Mouse (Mus musculus) MEL (cell line): Measurements from ENCODE around the gene Tspan6. TPM values are rescaled to one million over a fixed set of nuclear protein-coding genes. Genes with fewer than 3 reads are reported as not detected.

Experiments used
- DNase-seq: peaks from one replicate; pipeline ENCODE4 v3.0.0; 2011; ENCODE audit warnings: low read depth, low spot score
- H3K27ac ChIP-seq: 2 replicates; pipeline ENCODE4 v1.5.1; 2012; ENCODE audit warnings: low read depth, mild to moderate bottlenecking, control low read depth, low read length, moderate library complexity; ENCODE audit not compliant: control insufficient read depth
- H3K27me3 ChIP-seq, 2 experiments: fragments of 150-350 bp in 1 of 2; sonication (generic) in 1 of 2; 2 replicates each; pipeline ENCODE4 v1.6.1; 2012; ENCODE audit warnings: low read length in 2 of 2, mild to moderate bottlenecking in 2 of 2, improper control_type of control experiment in 1 of 2, moderate library complexity in 1 of 2; ENCODE audit not compliant: insufficient read depth in 2 of 2, control insufficient read depth in 1 of 2
- H3K36me3 ChIP-seq, 2 experiments: 2 replicates each; pipeline ENCODE4 v1.6.1; 2012 to 2014; ENCODE audit warnings: low read length in 2 of 2, improper control_type of control experiment in 1 of 2, inconsistent platforms in 1 of 2, mild to moderate bottlenecking in 1 of 2; ENCODE audit not compliant: insufficient read depth in 2 of 2, control insufficient read depth in 1 of 2
- H3K4me1 ChIP-seq, 2 experiments: fragments of 150-350 bp in 1 of 2; sonication (generic) in 1 of 2; 2 replicates each; pipeline ENCODE4 v1.6.1; 2012; ENCODE audit warnings: low read length in 2 of 2, improper control_type of control experiment in 1 of 2, mild to moderate bottlenecking in 1 of 2; ENCODE audit not compliant: insufficient read depth in 2 of 2, control insufficient read depth in 1 of 2
- H3K4me3 ChIP-seq, 2 experiments: fragments of 150-350 bp in 1 of 2; sonication (generic) in 1 of 2; 2 replicates each; pipeline ENCODE4 v1.5.1; 2012; ENCODE audit warnings: low read depth in 2 of 2, low read length in 2 of 2, mild to moderate bottlenecking in 2 of 2, moderate library complexity in 2 of 2, control low read depth in 1 of 2, improper control_type of control experiment in 1 of 2; ENCODE audit not compliant: control insufficient read depth in 1 of 2, insufficient read depth in 1 of 2
- H3K79me2 ChIP-seq: 2 replicates; pipeline ENCODE4 v1.6.1; 2012; ENCODE audit warnings: mild to moderate bottlenecking, low read length, moderate library complexity; ENCODE audit not compliant: control insufficient read depth, poor library complexity, insufficient read depth
- H3K9ac ChIP-seq: 2 replicates; pipeline ENCODE4 v1.6.1; 2012; ENCODE audit warnings: low read depth, mild to moderate bottlenecking, control low read depth, low read length, moderate library complexity; ENCODE audit not compliant: control insufficient read depth, poor library complexity, severe bottlenecking
- H3K9me3 ChIP-seq: fragments of 150-350 bp; sonication (generic); replicated peaks from 2 replicates; pipeline ENCODE4 v1.6.1; 2012; ENCODE audit warnings: mild to moderate bottlenecking, low read length, improper control_type of control experiment, moderate library complexity; ENCODE audit not compliant: insufficient read depth
- BHLHE40 ChIP-seq: IDR thresholded peaks from 2 replicates; pipeline ENCODE4 v1.6.1; 2012; ENCODE audit warnings: low read depth, mild to moderate bottlenecking, inconsistent platforms, low read length, improper control_type of control experiment, borderline replicate concordance
- CTCF ChIP-seq, 3 experiments: IDR thresholded peaks in 2 of 3; conservative IDR thresholded peaks in 1 of 3; 2 replicates each; pipeline ENCODE4 v1.5.1; 2011 to 2012; ENCODE audit warnings: low read length in 3 of 3, low read depth in 2 of 3, mild to moderate bottlenecking in 2 of 3, improper control_type of control experiment in 1 of 3, inconsistent platforms in 1 of 3, mixed read lengths in 1 of 3, moderate library complexity in 1 of 3; ENCODE audit not compliant: control insufficient read depth in 1 of 3, insufficient read depth in 1 of 3, poor library complexity in 1 of 3, severe bottlenecking in 1 of 3
- EP300 ChIP-seq, 2 experiments: IDR thresholded peaks; 2 replicates each; pipeline ENCODE4 v1.6.1; 2011; ENCODE audit warnings: improper control_type of control experiment in 2 of 2, low read length in 2 of 2, low read depth in 1 of 2, mild to moderate bottlenecking in 1 of 2
- JUND ChIP-seq: IDR thresholded peaks from 2 replicates; pipeline ENCODE4 v1.6.1; 2011; ENCODE audit warnings: low read depth, mild to moderate bottlenecking, improper control_type of control experiment, low read length
- MAX ChIP-seq: IDR thresholded peaks from 2 replicates; pipeline ENCODE4 v1.6.1; 2011; ENCODE audit warnings: low read length, improper control_type of control experiment
- MYC ChIP-seq: IDR thresholded peaks from 2 replicates; pipeline ENCODE4 v1.6.1; 2011; ENCODE audit warnings: low read depth, mild to moderate bottlenecking, low read length, improper control_type of control experiment, moderate library complexity
- POLR2AphosphoS5 ChIP-seq: IDR thresholded peaks from 2 replicates; pipeline ENCODE4 v1.6.1; 2012; ENCODE audit warnings: low read depth, borderline replicate concordance, mild to moderate bottlenecking, inconsistent platforms, low read length, moderate library complexity, mixed read lengths
- RAD21 ChIP-seq: IDR thresholded peaks from 2 replicates; pipeline ENCODE4 v1.6.1; 2011; ENCODE audit warnings: mild to moderate bottlenecking, low read depth, low read length, improper control_type of control experiment
- RCOR1 ChIP-seq: IDR thresholded peaks from 2 replicates; pipeline ENCODE4 v1.6.1; 2012; ENCODE audit warnings: low read depth, mild to moderate bottlenecking, inconsistent platforms, low read length, improper control_type of control experiment
- SIN3A ChIP-seq: IDR thresholded peaks from 2 replicates; pipeline ENCODE4 v1.6.1; 2012; ENCODE audit warnings: low read length, improper control_type of control experiment, inconsistent platforms
- SMC3 ChIP-seq: IDR thresholded peaks from 2 replicates; pipeline ENCODE4 v1.6.1; 2011; ENCODE audit warnings: low read depth, low read length, improper control_type of control experiment
- TAL1 ChIP-seq: IDR thresholded peaks from 2 replicates; pipeline ENCODE4 v1.6.1; 2012; ENCODE audit warnings: mild to moderate bottlenecking, inconsistent platforms, low read length, moderate library complexity, mixed read lengths
- TCF12 ChIP-seq: IDR thresholded peaks from 2 replicates; pipeline ENCODE4 v1.6.1; 2014; ENCODE audit warnings: low read depth, mild to moderate bottlenecking, inconsistent platforms, low read length, improper control_type of control experiment, moderate library complexity
- USF1 ChIP-seq: IDR thresholded peaks from 2 replicates; pipeline ENCODE4 v1.6.1; 2014; ENCODE audit warnings: low read depth, mild to moderate bottlenecking, inconsistent platforms, low read length, improper control_type of control experiment, moderate library complexity
- ZC3H11A ChIP-seq: IDR thresholded peaks from 2 replicates; pipeline ENCODE4 v1.6.1; 2012; ENCODE audit warnings: low read depth, mild to moderate bottlenecking, inconsistent platforms, low read length, improper control_type of control experiment
- polyA plus RNA-seq, 2 experiments: library from polyadenylated mRNA; stranded (reverse) in 1 of 2; unstranded in 1 of 2; fragments of >175 nt in 1 of 2; fragments of >200 nt in 1 of 2; gene quantifications; 2 replicates each; pipeline versions ENCODE4 v1.2.1 to v1.2.4; 2012; ENCODE audit warnings: low replicate concordance in 2 of 2, low read depth in 1 of 2; ENCODE audit not compliant: insufficient read length in 2 of 2, insufficient read depth in 1 of 2, missing spikeins in 1 of 2
- total RNA-seq: library from RNA; depleted of rRNA; stranded (reverse); fragments of 300-350 nt; gene quantifications from 2 replicates; pipeline ENCODE4 v1.2.3, GENCODE M21; 2012

Gene Tspan6
- total and polyA plus RNA-seq, 3 experiments = 14.1 to 22.0 TPM; not detected in 1

DNA sequence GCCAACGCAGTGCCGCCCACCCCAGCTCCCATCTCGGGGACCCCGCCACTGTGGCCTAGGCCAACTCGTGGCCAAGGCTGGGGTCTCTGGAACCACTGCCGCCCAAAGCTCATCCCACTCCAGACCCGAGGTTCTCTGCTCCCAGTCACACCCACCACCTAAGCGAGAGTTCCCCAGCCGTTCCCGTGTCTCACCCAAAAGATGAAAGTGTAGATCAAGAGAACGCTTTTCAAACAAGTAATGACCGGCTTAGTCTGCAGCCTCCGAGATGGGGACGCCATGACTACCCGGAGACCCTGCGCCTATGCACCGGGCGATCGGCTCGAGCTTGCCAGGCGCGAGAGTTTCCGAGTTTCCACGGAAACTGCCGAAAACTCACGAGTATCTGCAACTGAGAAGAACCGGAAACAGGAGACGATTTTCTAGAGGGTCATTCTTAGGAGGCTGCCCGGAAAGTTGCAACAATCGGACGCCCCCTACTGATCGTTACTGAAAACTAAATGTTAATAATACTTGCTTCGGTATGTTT, at the start of gene Tspan6 (continued):
- no peak for TF ChIP-seq TCF12
- peak; percentile 23 to 62 (median 38); a peak in 5 of 6 replicates for TF ChIP-seq CTCF (IDR thresholded peaks at IDR 0.05 in 2 of 3, conservative IDR thresholded peaks at IDR 0.05 in 1 of 3; ENCODE audit: control insufficient read depth in 1 of 3, insufficient read depth in 1 of 3, low read depth in 2 of 3, low read length in 3 of 3, poor library complexity in 1 of 3, severe bottlenecking in 1 of 3)

- TF ChIP-seq RAD21 = peak; percentile 100
- TF ChIP-seq SMC3 = peak; percentile 100
- no peak for TF ChIP-seq RCOR1
- TF ChIP-seq MYC = peak; percentile 22; the same call in 1 of the 2 replicates
- no peak for TF ChIP-seq POLR2AphosphoS5
- peak; percentile 76; the same call in 1 of the 2 replicates for TF ChIP-seq JUND
- peak; percentile 100 for TF ChIP-seq ZC3H11A
- peak in 2 of 3 experiments; percentile 94 to 96 for TF ChIP-seq CTCF (IDR thresholded peaks at IDR 0.05 in 2 of 3, conservative IDR thresholded peaks at IDR 0.05 in 1 of 3; ENCODE audit: control insufficient read depth in 1 of 3, insufficient read depth in 1 of 3, low read depth in 2 of 3, low read length in 3 of 3, poor library complexity in 1 of 3, severe bottlenecking in 1 of 3)
- no peak for TF ChIP-seq TAL1
- TF ChIP-seq EP300 (IDR thresholded peaks at IDR 0.05; ENCODE audit: low read depth in 1 of 2, low read length in 2 of 2) = 0 out of 4 replicates have a peak, but pooled peaks of 1 of the 2 experiments have one; percentile 2
- TF ChIP-seq SIN3A = peak; percentile 50; the same call in 1 of the 2 replicates
- TF ChIP-seq BHLHE40 = peak; percentile 62; the same call in 1 of the 2 replicates
- peak; percentile 39; the same call in 1 of the 2 replicates for TF ChIP-seq MAX
- Histone ChIP-seq H3K36me3 (no peaks in the 10 kb centered on the region), H3K27me3 (peaks cover 9 to 12% of the 10 kb centered on the region in 2 experiments), H3K79me2 (no peaks in the 10 kb centered on the region), H3K4me1 (no peaks in the 10 kb centered on the region), H3K9me3 (no peaks in the 10 kb centered on the region), H3K9ac (no peak overlapping the region), H3K27ac (no peak overlapping the region), H3K4me3 (no peak overlapping the region)
- DNase-seq = peak; percentile 88
These were observed 49.2 kb upstream of the Tspan6 start for GRCm38 (mm10) chrX:133947427-133947826.

- no peak for DNase-seq
- TF ChIP-seq USF1 = no peak
- TF ChIP-seq RCOR1 = no peak
- no peak for TF ChIP-seq SIN3A
These were observed 41.3 kb upstream of the Tspan6 start for GRCm38 (mm10) chrX:133939561-133939960.

More at GRCm38 (mm10) chrX:133939561-133939960, 41.3 kb upstream of the Tspan6 start:
- Histone ChIP-seq H3K79me2 (no peaks in the 10 kb centered on the region), H3K27me3 (no peaks in the 10 kb centered on the region; a peak in 2 of 4 replicates), H3K27ac (no peak overlapping the region), H3K4me1 (peaks cover 6 to 9% of the 10 kb centered on the region in 2 experiments; a peak in 3 of 4 replicates), H3K36me3 (peaks cover 0 to 8% of the 10 kb centered on the region in 2 experiments; a peak in 2 of 4 replicates), H3K9me3 (no peaks in the 10 kb centered on the region), H3K9ac (no peak overlapping the region), H3K4me3 (no peak overlapping the region)
